Mouse (Mus musculus): ENCODE results near the gene Cd163. TPM values are rescaled to one million over a fixed set of nuclear protein-coding genes. Genes with fewer than 3 reads are reported as not detected.
A peak's percentile ranks its signal among the peaks of the same experiment; 100 is the strongest.
"Not testable (repeated sequence)": the region's sequence is repeated elsewhere in the genome, so short reads cannot be mapped to it uniquely, and the experiment has no call there.

The Cd163 gene
- 0.29 and 0.40 TPM in 2 replicates for polyA plus RNA-seq (2015; fragmentation: Nextera tagmentation; extraction: Ambion mirVana)

DNA sequence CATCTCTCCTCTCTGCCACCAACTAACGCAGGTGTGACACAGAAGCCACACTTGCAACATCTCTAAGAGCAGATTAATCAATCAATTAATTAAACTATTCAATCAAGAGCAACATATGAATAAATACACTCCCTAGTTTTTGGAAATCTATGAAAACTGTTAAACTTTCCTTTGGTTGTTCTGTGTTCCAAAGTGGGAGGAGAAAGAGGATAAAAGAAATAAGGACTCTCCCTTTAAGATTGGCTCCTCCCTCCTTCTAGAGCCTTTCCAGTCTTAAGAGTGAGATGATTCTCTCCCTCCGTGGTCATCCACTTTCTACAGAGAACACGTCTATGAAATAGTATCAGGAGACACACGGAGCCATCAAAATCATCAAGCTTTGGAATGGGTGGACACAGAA lies at the start of gene Cd163:
Gene Cd163 (plus strand): TSS at position 301 of the 400 bp plus-strand sequence.
- no peaks in the 10 kb centered on the region for H3K27me3 ChIP-seq
- no peak for ATAC-seq (replicated peaks; ENCODE audit: insufficient number of reproducible peaks, insufficient read depth, low FRiP score, low read depth)
- H3K4me1 ChIP-seq (replicated peaks), result no peaks in the 10 kb centered on the region
- H3K9ac ChIP-seq, result no peak within 1 kb of the TSS
- WGBS, result 74% methylated on average over 4 of the region's 4 CpGs
- H3K4me3 ChIP-seq, result no peak within 1 kb of the TSS
- no peaks in the 10 kb centered on the region for H3K36me3 ChIP-seq
- H3K27ac ChIP-seq, result no peak within 1 kb of the TSS
- no peaks in the 10 kb centered on the region for H3K9me3 ChIP-seq (replicated peaks)
- H3K4me2 ChIP-seq, result no peak within 1 kb of the TSS

DNA sequence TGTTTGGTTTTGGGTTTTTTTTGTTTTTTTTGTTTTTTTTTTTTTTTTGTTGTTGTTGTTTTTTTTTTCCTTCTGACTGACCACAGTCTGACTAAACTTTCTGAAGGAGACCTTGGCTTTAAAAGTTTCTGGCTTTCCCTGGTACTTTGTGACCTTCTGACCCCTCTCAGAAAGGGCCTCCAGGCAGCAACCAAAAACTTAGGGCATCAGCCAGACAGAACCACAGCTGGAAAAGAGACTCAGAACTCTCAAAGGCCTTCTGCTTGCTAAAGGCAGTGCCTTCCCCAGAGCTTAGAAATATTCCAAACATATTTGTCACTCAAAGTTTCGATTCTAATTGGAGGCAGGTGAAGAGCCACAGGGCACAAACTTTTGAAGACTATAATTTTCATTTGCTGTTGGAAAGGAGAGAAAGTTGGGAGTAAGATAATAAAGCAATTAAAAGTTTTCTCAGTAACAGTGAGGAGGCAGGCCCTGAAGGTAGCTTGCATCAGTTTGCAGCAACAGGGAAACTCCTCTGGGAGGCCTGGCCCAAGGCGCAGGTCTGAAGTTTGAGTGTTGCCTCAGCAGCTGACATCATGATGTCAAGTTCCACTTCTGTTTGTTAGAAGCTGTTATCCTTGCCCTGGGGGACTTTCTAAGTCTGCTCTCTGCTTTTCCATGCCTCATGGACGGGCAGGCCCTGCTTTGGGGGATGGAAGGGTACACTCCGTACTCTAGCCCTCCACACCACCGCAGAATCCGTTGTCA lies 48.6 kb upstream of the Cd163 start:
- no peak for ATAC-seq (replicated peaks; ENCODE audit: insufficient number of reproducible peaks, insufficient read depth, low FRiP score, low read depth)
- no peaks in the 10 kb centered on the region for H3K9me3 ChIP-seq (replicated peaks)
- WGBS, result 75% methylated on average over 6 of the region's 6 CpGs
- no peak overlapping the region for H3K27ac ChIP-seq
- H3K4me3 ChIP-seq, result no peak overlapping the region
- no peak overlapping the region for H3K9ac ChIP-seq
- no peak overlapping the region for H3K4me2 ChIP-seq
- H3K4me1 ChIP-seq (replicated peaks), result no peaks in the 10 kb centered on the region
- no peaks in the 10 kb centered on the region for H3K36me3 ChIP-seq
- H3K27me3 ChIP-seq, result no peaks in the 10 kb centered on the region

DNA sequence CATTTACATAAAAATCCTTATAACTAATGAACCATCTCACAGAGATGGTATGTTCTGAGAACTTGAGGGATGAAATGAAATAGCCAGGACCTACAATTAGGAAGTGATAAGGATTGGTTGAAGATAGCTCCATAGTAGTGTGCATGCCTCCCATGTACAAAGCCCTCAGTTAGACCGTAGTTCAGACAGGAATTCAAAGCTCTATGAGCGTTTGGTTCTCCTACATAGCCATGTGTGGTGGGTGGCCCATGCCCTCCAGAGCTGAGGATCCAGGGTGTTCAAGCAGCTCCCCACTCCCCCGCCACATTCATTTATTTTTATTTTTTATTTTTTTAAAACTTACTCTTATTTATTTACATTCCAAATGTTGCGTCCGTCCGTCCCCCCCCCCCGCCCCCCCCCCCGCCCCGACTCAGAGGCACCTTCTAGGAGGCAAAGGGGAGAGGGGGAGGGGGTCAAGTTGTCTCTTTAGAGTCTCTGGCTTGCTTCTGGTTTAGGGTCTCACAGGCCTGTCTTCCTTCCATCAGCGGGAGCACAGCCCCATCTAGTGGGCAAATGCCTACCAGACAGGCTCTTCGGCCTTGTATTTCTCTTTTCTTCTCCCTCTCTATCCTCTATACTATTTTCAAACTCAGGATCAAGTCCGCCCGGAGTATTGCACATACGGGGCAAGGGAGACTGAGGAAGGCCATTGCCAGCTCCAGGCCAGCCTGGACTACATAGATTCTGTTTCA lies 44.1 kb upstream of the Cd163 start:
- Histone ChIP-seq H3K9ac (no peak overlapping the region), H3K4me1 (replicated peaks) (no peaks in the 10 kb centered on the region), H3K27me3 (no peaks in the 10 kb centered on the region), H3K4me3 (no peak overlapping the region), H3K4me2 (no peak overlapping the region), H3K27ac (no peak overlapping the region), H3K9me3 (replicated peaks) (no peaks in the 10 kb centered on the region), H3K36me3 (no peaks in the 10 kb centered on the region)
- ATAC-seq (replicated peaks; ENCODE audit: insufficient number of reproducible peaks, insufficient read depth, low FRiP score, low read depth), result peak; percentile 35; the same call in 1 of the 2 replicates
- 26% methylated on average over 10 of the region's 14 CpGs for WGBS

DNA sequence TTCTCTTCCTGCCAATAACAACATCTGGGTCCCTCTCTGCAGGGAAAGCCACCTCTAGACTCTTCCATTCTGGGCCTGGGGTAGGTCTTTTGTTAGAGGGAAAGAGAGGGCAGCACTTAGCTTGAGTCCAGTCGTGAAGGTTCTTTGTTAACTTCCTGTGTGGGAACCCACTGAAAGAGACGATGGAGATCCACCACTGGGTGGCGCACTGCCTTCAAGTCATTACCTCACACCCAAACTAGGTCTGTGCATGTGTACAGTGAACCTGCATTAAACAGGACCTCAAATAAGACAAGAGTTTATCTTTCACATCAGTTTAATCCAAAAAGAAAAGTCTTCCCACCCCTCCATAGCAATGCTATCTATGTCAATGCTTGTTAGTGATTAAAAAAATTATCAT lies 41.8 kb upstream of the Cd163 start:
- Histone ChIP-seq H3K27me3 (no peaks in the 10 kb centered on the region), H3K4me2 (no peak overlapping the region), H3K27ac (no peak overlapping the region), H3K9me3 (replicated peaks) (no peaks in the 10 kb centered on the region), H3K4me1 (replicated peaks) (no peaks in the 10 kb centered on the region), H3K4me3 (no peak overlapping the region), H3K36me3 (no peaks in the 10 kb centered on the region), H3K9ac (no peak overlapping the region)
- ATAC-seq (replicated peaks; ENCODE audit: insufficient number of reproducible peaks, insufficient read depth, low FRiP score, low read depth), result no peak
- WGBS, result 2% methylated on average over 3 of the region's 3 CpGs

DNA sequence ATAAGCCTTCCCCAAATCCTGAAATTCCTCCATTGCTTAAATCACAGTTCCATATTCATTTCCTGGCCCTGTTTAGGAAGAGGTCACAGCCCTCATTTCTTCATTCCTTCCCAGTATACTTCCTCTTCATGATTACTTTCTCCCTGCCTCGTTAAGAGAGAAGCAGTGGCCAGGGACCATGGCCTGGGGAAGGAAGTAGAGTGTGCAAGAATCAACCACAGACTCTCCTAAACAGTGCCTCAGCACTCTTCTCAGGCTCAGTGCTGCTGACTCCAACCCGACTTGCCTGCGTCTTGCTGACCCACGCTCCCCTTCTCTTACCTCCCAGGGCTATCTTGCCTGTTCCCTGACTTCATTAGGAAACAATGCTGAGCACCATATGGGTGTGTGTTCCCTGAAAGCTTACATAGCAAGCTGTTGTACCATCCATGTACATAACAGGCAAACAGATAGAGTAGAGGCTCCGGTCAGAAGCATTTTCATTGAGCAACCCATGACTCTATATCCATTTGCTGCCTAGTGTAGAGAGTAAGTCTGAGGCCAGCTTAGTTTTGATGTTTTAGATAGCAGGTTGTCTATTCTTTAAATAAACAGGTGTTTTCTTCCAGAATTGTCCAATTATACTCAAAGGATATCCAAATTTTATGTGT lies 31.1 kb upstream of the Cd163 start:
- no peaks in the 10 kb centered on the region for H3K36me3 ChIP-seq
- H3K4me3 ChIP-seq, result no peak overlapping the region
- no peaks in the 10 kb centered on the region for H3K9me3 ChIP-seq (replicated peaks)
- H3K4me1 ChIP-seq (replicated peaks), result no peaks in the 10 kb centered on the region
- 64% methylated on average over 5 of the region's 5 CpGs for WGBS
- H3K9ac ChIP-seq, result no peak overlapping the region
- no peak for ATAC-seq (replicated peaks; ENCODE audit: insufficient number of reproducible peaks, insufficient read depth, low FRiP score, low read depth)
- no peak overlapping the region for H3K27ac ChIP-seq
- no peak overlapping the region for H3K4me2 ChIP-seq
- no peaks in the 10 kb centered on the region for H3K27me3 ChIP-seq

DNA sequence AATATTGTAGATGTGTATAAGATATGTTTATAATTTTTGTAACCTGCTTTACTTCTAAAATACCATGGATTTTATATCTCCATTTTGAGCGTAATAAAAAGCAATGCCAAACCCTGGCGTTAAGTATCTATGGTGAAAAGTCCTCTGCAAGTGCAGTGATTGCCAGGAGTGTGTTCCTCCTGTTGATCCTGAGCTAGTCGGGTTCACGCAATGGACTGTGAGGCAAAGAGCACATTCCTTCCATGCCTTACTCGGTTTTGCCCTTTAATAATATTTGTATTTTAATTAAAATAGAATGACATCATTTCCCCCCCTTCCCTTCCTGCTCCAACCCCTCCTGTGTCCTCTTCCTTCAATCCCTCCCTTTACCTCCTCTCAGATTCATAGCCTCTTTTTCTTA lies 26.8 kb upstream of the Cd163 start:
- no peaks in the 10 kb centered on the region for H3K9me3 ChIP-seq (replicated peaks)
- H3K4me3 ChIP-seq, result no peak overlapping the region
- no peak overlapping the region for H3K9ac ChIP-seq
- no peaks in the 10 kb centered on the region for H3K27me3 ChIP-seq
- no peak overlapping the region for H3K27ac ChIP-seq
- ATAC-seq (replicated peaks; ENCODE audit: insufficient number of reproducible peaks, insufficient read depth, low FRiP score, low read depth), result no peak
- no peak overlapping the region for H3K4me2 ChIP-seq
- H3K36me3 ChIP-seq, result no peaks in the 10 kb centered on the region
- no peaks in the 10 kb centered on the region for H3K4me1 ChIP-seq (replicated peaks)
- WGBS, result 66% methylated on average over 5 of the region's 5 CpGs

DNA sequence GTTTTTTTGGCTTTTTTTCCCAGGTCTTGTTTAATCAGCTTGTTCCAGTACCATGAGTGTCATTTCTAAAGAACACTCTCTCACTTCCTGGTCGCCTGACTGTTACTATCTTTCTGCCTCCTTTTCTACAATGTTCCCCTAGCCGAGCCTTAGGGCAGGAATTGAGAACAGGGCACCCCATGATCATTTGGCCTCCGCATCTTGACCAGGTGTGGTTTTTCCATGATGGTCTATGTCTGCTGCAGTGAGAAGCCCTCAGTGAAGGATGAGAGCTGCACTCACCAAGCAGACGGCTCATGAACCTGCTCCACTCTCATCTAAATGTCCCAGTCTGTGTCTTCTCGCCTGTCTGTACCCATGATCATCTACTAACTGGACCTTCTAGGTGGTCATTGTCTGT lies 26.2 kb upstream of the Cd163 start:
- H3K4me1 ChIP-seq (replicated peaks), result no peaks in the 10 kb centered on the region
- 69% methylated on average over 5 of the region's 5 CpGs for whole genome bisulfite sequencing
- no peaks in the 10 kb centered on the region for H3K9me3 ChIP-seq (replicated peaks)
- H3K27me3 ChIP-seq, result no peaks in the 10 kb centered on the region
- ATAC-seq (replicated peaks; ENCODE audit: insufficient number of reproducible peaks, insufficient read depth, low FRiP score, low read depth), result no peak
- no peak overlapping the region for H3K9ac ChIP-seq
- no peak overlapping the region for H3K4me2 ChIP-seq
- no peaks in the 10 kb centered on the region for H3K36me3 ChIP-seq
- no peak overlapping the region for H3K4me3 ChIP-seq
- H3K27ac ChIP-seq, result no peak overlapping the region

DNA sequence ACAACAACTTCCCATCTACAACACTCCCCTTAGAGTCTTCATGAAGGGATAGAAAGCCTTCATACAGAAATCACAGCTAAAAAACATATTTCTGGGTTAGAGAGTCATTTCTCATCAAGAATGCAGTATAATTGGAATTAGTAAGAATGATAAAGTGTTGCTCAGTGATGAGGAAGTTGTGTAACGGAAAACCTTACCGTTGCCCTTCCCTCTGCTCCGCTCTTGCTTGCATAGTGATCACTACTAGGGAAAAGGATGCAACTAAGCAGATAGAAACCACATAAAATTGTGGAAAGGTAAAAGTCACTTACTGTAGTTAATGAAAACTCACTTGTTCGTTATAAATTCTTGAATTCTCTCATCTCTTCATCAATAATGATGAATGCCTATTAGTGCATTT lies 21.7 kb upstream of the Cd163 start:
- 81% methylated on average over 4 of the region's 4 CpGs for WGBS
- H3K27ac ChIP-seq, result no peak overlapping the region
- no peak for ATAC-seq (replicated peaks; ENCODE audit: insufficient number of reproducible peaks, insufficient read depth, low FRiP score, low read depth)
- H3K4me2 ChIP-seq, result no peak overlapping the region
- no peak overlapping the region for H3K4me3 ChIP-seq
- no peaks in the 10 kb centered on the region for H3K9me3 ChIP-seq (replicated peaks)
- H3K9ac ChIP-seq, result no peak overlapping the region
- H3K27me3 ChIP-seq, result no peaks in the 10 kb centered on the region
- no peaks in the 10 kb centered on the region for H3K4me1 ChIP-seq (replicated peaks)
- no peaks in the 10 kb centered on the region for H3K36me3 ChIP-seq

DNA sequence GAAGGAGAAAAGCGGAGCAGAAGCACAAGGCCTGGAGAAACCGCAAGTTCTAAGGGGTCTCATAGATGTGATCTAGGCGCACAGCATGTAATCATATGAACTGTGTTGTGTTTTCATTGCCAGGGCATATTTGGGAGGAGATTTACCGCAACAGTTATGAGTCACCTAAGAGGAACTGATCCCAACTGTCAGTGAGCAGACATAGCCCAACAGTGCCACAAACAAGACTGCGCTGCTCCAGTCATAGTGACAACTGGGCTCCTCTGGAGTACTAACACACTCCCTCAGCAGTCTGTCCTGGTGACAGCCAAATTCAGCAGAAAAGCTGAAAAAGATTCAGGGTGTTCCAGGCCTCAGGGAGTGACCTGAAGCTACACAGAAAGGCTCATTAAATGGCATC lies 7.1 kb upstream of the Cd163 start:
- H3K9me3 ChIP-seq (replicated peaks); H3K4me3 ChIP-seq; ATAC-seq (replicated peaks; ENCODE audit: insufficient number of reproducible peaks, insufficient read depth, low FRiP score, low read depth); H3K9ac ChIP-seq; H3K4me2 ChIP-seq; H3K27ac ChIP-seq; H3K4me1 ChIP-seq (replicated peaks); H3K36me3 ChIP-seq; H3K27me3 ChIP-seq: not testable (repeated sequence)
- 89% methylated on average over 5 of the region's 5 CpGs for WGBS

DNA sequence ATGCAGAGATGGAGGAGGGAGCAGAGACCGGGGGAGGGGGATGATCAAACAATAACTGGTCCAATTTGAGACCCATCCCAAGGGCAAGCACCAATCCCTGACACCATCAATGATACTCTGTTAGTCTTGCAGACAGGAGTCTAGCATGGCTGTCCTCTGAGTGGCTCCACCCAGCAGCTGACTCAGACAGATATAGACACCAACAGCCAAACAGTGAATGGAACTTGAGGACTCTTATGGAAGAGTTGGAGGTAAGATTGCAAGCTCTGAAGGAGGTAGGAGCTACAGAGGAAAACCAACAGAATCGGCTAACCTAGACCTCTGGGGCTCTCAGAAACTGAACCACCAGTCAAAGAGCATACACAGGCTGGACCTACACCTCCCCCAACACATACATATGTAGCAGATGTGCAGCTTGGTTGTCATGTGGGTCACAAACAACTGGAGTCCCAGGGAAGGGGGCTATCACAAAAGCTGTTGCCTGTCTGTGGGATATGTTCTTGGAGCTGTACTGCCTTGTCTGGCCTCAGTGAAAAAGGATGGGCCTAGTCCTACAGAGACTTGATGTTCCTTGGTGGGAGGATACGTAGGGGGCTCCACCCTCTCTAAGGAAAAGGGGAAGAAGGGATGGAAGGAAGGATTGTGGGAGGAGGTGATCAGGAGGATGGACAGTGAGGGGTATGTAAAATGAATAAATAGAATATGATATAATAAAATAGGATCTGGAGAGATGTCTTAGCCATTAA lies 2.8 kb upstream of the Cd163 start:
- ATAC-seq (replicated peaks; ENCODE audit: insufficient number of reproducible peaks, insufficient read depth, low FRiP score, low read depth), result no peak; the same call in 1 of the 2 replicates
- H3K4me3 ChIP-seq, result no peak overlapping the region
- WGBS, result 77% methylated on average over 3 of the region's 3 CpGs

DNA sequence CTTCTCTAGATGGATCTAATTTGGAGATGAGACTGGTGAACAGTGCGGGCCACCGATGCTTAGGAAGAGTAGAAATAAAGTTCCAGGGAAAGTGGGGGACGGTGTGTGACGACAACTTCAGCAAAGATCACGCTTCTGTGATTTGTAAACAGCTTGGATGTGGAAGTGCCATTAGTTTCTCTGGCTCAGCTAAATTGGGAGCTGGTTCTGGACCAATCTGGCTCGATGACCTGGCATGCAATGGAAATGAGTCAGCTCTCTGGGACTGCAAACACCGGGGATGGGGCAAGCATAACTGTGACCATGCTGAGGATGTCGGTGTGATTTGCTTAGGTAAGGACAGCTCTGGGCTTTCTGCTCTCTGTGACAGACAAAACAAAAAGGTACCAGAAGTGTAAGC lies 4.5 kb downstream of the Cd163 start:
- Histone ChIP-seq H3K4me1 (replicated peaks) (no peaks in the 10 kb centered on the region), H3K27ac (no peak overlapping the region), H3K36me3 (no peaks in the 10 kb centered on the region), H3K9ac (no peak overlapping the region), H3K9me3 (replicated peaks) (no peaks in the 10 kb centered on the region), H3K27me3 (no peaks in the 10 kb centered on the region), H3K4me3 (no peak overlapping the region), H3K4me2 (no peak overlapping the region)
- 76% methylated on average over 8 of the region's 8 CpGs for WGBS
- ATAC-seq (replicated peaks; ENCODE audit: insufficient number of reproducible peaks, insufficient read depth, low FRiP score, low read depth), result no peak

More for the DNA sequence above, 2.8 kb upstream of the Cd163 start:
- Histone ChIP-seq H3K9me3 (replicated peaks) (no peaks in the 10 kb centered on the region), H3K27ac (no peak overlapping the region), H3K36me3 (no peaks in the 10 kb centered on the region), H3K9ac (no peak overlapping the region), H3K27me3 (no peaks in the 10 kb centered on the region), H3K4me2 (no peak overlapping the region), H3K4me1 (replicated peaks) (no peaks in the 10 kb centered on the region)

All from heart, embryonic 15.5 days (tissue).